Mouse (Mus musculus): ENCODE data around the gene Inhbe. TPM values are rescaled to one million over a fixed set of nuclear protein-coding genes. Genes with fewer than 3 reads are reported as not detected.

The Inhbe gene
- polyA plus RNA-seq, 1 experiment from 2014 or later: 0.06 TPM

- Histone ChIP-seq H3K4me1 (no peaks in the 10 kb centered on the region), H3K9me3 (no peaks in the 10 kb centered on the region), H3K27ac (no peak overlapping the region), H3K27me3 (replicated peaks) (no peaks in the 10 kb centered on the region), H3K4me3 (no peak overlapping the region), H3K9ac (no peak overlapping the region), H3K36me3 (replicated peaks) (no peaks in the 10 kb centered on the region), H3K4me2 (no peak overlapping the region)
- ATAC-seq (replicated peaks): no peak
- WGBS: 84% methylated on average over 3 of the region's 3 CpGs
Observed at GRCm38 (mm10) chr10:127360714-127361113, 6.5 kb upstream of the Inhbe start.

GRCm38 (mm10) chr10:127355336-127355735 is 1.1 kb upstream of the Inhbe start:
- no peak for ATAC-seq (replicated peaks)
- no peaks in the 10 kb centered on the region for H3K9me3 ChIP-seq
- H3K4me3 ChIP-seq: no peak overlapping the region

GRCm38 (mm10) chr10:127352766-127353165 is 1.4 kb downstream of the Inhbe start:
- Histone ChIP-seq H3K9me3 (no peaks in the 10 kb centered on the region), H3K4me3 (no peak overlapping the region)
- 87% methylated on average over 11 of the region's 11 CpGs for WGBS

More at GRCm38 (mm10) chr10:127355336-127355735, 1.1 kb upstream of the Inhbe start:
- Histone ChIP-seq H3K4me1 (peaks cover 5% of the 10 kb centered on the region; the same call in 1 of the 2 replicates), H3K4me2 (no peak overlapping the region), H3K9ac (no peak overlapping the region), H3K27me3 (replicated peaks) (no peaks in the 10 kb centered on the region), H3K36me3 (replicated peaks) (no peaks in the 10 kb centered on the region), H3K27ac (no peak overlapping the region)
- WGBS: 35% methylated on average over 10 of the region's 10 CpGs

GRCm38 (mm10) chr10:127352187-127352586 is 2.0 kb downstream of the Inhbe start:
- no peak overlapping the region for H3K4me2 ChIP-seq
- 94% methylated on average over 9 of the region's 9 CpGs for WGBS
- H3K36me3 ChIP-seq (replicated peaks): no peaks in the 10 kb centered on the region
- no peaks in the 10 kb centered on the region for H3K9me3 ChIP-seq
- no peak overlapping the region for H3K4me3 ChIP-seq
- no peak for ATAC-seq (replicated peaks)
- H3K4me1 ChIP-seq: peaks cover 5% of the 10 kb centered on the region; the same call in 1 of the 2 replicates
- no peak overlapping the region for H3K9ac ChIP-seq
- H3K27ac ChIP-seq: no peak overlapping the region
- H3K27me3 ChIP-seq (replicated peaks): no peaks in the 10 kb centered on the region

More at GRCm38 (mm10) chr10:127352766-127353165, 1.4 kb downstream of the Inhbe start:
- no peaks in the 10 kb centered on the region for H3K27me3 ChIP-seq (replicated peaks)
- no peak overlapping the region for H3K27ac ChIP-seq
- H3K36me3 ChIP-seq (replicated peaks): no peaks in the 10 kb centered on the region
- H3K9ac ChIP-seq: no peak overlapping the region
- H3K4me1 ChIP-seq: peaks cover 5% of the 10 kb centered on the region; the same call in 1 of the 2 replicates
- ATAC-seq (replicated peaks): no peak
- H3K4me2 ChIP-seq: no peak overlapping the region

GRCm38 (mm10) chr10:127351719-127352118 is 2.5 kb downstream of the Inhbe start:
- H3K4me3 ChIP-seq: no peak overlapping the region
- no peaks in the 10 kb centered on the region for H3K27me3 ChIP-seq (replicated peaks)
- WGBS: 74% methylated on average over 8 of the region's 8 CpGs
- no peaks in the 10 kb centered on the region for H3K36me3 ChIP-seq (replicated peaks)
- no peaks in the 10 kb centered on the region for H3K9me3 ChIP-seq
- no peak overlapping the region for H3K27ac ChIP-seq
- H3K9ac ChIP-seq: no peak overlapping the region
- peaks cover 5% of the 10 kb centered on the region; the same call in 1 of the 2 replicates for H3K4me1 ChIP-seq
- no peak for ATAC-seq (replicated peaks)
- H3K4me2 ChIP-seq: no peak overlapping the region

- WGBS: 86% methylated on average over 8 of the region's 8 CpGs
- Histone ChIP-seq H3K9ac (no peak overlapping the region), H3K4me1 (peaks cover 5% of the 10 kb centered on the region; the same call in 1 of the 2 replicates), H3K4me3 (no peak overlapping the region), H3K27ac (no peak overlapping the region), H3K4me2 (peak overlapping the region; percentile 42; the same call in 1 of the 2 replicates), H3K36me3 (replicated peaks) (no peaks in the 10 kb centered on the region), H3K9me3 (no peaks in the 10 kb centered on the region), H3K27me3 (replicated peaks) (no peaks in the 10 kb centered on the region)
- no peak for ATAC-seq (replicated peaks)
Observed at GRCm38 (mm10) chr10:127351285-127351595, 3.0 kb downstream of the Inhbe start.

- Histone ChIP-seq H3K4me3 (peak overlapping the region; percentile 16; the same call in 1 of the 2 replicates), H3K36me3 (replicated peaks) (no peaks in the 10 kb centered on the region), H3K4me1 (peaks cover 5% of the 10 kb centered on the region; the same call in 1 of the 2 replicates), H3K27ac (no peak overlapping the region), H3K9ac (no peak overlapping the region), H3K27me3 (replicated peaks) (no peaks in the 10 kb centered on the region), H3K4me2 (peak overlapping the region; percentile 42), H3K9me3 (no peaks in the 10 kb centered on the region)
- peak; percentile 69 for ATAC-seq (replicated peaks)
- WGBS: 10% methylated on average over 24 of the region's 24 CpGs
Observed at GRCm38 (mm10) chr10:127350594-127351284, 3.5 kb downstream of the Inhbe start.

- H3K36me3 ChIP-seq (replicated peaks): no peaks in the 10 kb centered on the region
- no peak overlapping the region for H3K27ac ChIP-seq
- no peaks in the 10 kb centered on the region for H3K27me3 ChIP-seq (replicated peaks)
- no peaks in the 10 kb centered on the region for H3K9me3 ChIP-seq
- ATAC-seq (replicated peaks): no peak
- H3K9ac ChIP-seq: no peak overlapping the region
- H3K4me3 ChIP-seq: no peak overlapping the region
- H3K4me2 ChIP-seq: no peak overlapping the region
- 81% methylated on average over 8 of the region's 8 CpGs for WGBS
- H3K4me1 ChIP-seq: peaks cover 5% of the 10 kb centered on the region; the same call in 1 of the 2 replicates
Observed at GRCm38 (mm10) chr10:127349810-127350209, 4.4 kb downstream of the Inhbe start.

GRCm38 (mm10) chr10:127348957-127349356 is 5.3 kb downstream of the Inhbe start:
- Histone ChIP-seq H3K4me2 (no peak overlapping the region), H3K4me3 (no peak overlapping the region), H3K9me3 (no peaks in the 10 kb centered on the region), H3K27ac (no peak overlapping the region), H3K36me3 (replicated peaks) (no peaks in the 10 kb centered on the region), H3K27me3 (replicated peaks) (no peaks in the 10 kb centered on the region), H3K4me1 (peaks cover 5% of the 10 kb centered on the region; the same call in 1 of the 2 replicates), H3K9ac (no peak overlapping the region)
- ATAC-seq (replicated peaks): no peak
- WGBS: 72% methylated on average over 4 of the region's 4 CpGs

GRCm38 (mm10) chr10:127346173-127346572 is 8.0 kb downstream of the Inhbe start:
- Histone ChIP-seq H3K4me3 (no peak overlapping the region), H3K27me3 (replicated peaks) (peaks cover 13% of the 10 kb centered on the region), H3K36me3 (replicated peaks) (no peaks in the 10 kb centered on the region), H3K27ac (no peak overlapping the region), H3K4me1 (peaks cover 20% of the 10 kb centered on the region), H3K9me3 (no peaks in the 10 kb centered on the region), H3K9ac (no peak overlapping the region), H3K4me2 (no peak overlapping the region)
- 87% methylated on average over 3 of the region's 3 CpGs for WGBS
- ATAC-seq (replicated peaks): no peak

- Histone ChIP-seq H3K4me2 (no peak overlapping the region), H3K4me3 (no peak overlapping the region), H3K4me1 (peaks cover 37% of the 10 kb centered on the region), H3K9me3 (no peaks in the 10 kb centered on the region), H3K27me3 (replicated peaks) (peaks cover 32% of the 10 kb centered on the region), H3K9ac (no peak overlapping the region), H3K27ac (no peak overlapping the region), H3K36me3 (replicated peaks) (no peaks in the 10 kb centered on the region)
- WGBS: 73% methylated on average over 3 of the region's 3 CpGs
- ATAC-seq (replicated peaks): no peak
Observed at GRCm38 (mm10) chr10:127343029-127343428, 11.2 kb downstream of the Inhbe start.

- peak within 1 kb of the TSS; percentile 24 for H3K4me3 ChIP-seq
- ATAC-seq (replicated peaks): 0 out of 2 replicates have a peak, but pooled peaks have one; percentile 18
- under 1% methylated on average over 29 of the region's 29 CpGs for WGBS
- H3K27me3 ChIP-seq (replicated peaks): peaks cover 32% of the 10 kb centered on the region
- peak within 1 kb of the TSS; percentile 49 for H3K4me2 ChIP-seq
- no peaks in the 10 kb centered on the region for H3K9me3 ChIP-seq
- peaks cover 37% of the 10 kb centered on the region for H3K4me1 ChIP-seq
- H3K36me3 ChIP-seq (replicated peaks): no peaks in the 10 kb centered on the region
- no peak within 1 kb of the TSS for H3K9ac ChIP-seq
- no peak within 1 kb of the TSS for H3K27ac ChIP-seq
Observed at GRCm38 (mm10) chr10:127341891-127342639, 12.1 kb downstream of the Inhbe start, which contains the start of gene Gli1. Gli1 (minus strand) TSS chr10:127341974.
